Mouse (Mus musculus) C2C12 (cell line): Measurements from ENCODE around the gene Arl8b. TPM values are rescaled to one million over a fixed set of nuclear protein-coding genes. Genes with fewer than 3 reads are reported as not detected.

Experiments
- H3K27me3 ChIP-seq: one replicate; pipeline ENCODE4 v1.6.1; 2011; ENCODE audit not compliant: control insufficient read depth, insufficient read depth, insufficient read length
- H3K36me3 ChIP-seq: one replicate; pipeline ENCODE4 v1.6.1; 2011; ENCODE audit not compliant: control insufficient read depth, insufficient read depth
- H3K4me3 ChIP-seq: one replicate; pipeline ENCODE4 v1.5.1; 2011; ENCODE audit warnings: mild to moderate bottlenecking, control low read depth; ENCODE audit not compliant: poor library complexity, insufficient read depth, severe bottlenecking
- H3K79me2 ChIP-seq: one replicate; pipeline ENCODE4 v1.6.1; 2011; ENCODE audit not compliant: control insufficient read depth, insufficient read depth
- H3K79me3 ChIP-seq: one replicate; pipeline ENCODE4 v1.6.1; 2011; ENCODE audit warnings: low read depth, control low read depth
- H3ac ChIP-seq: one replicate; pipeline ENCODE3; 2011; ENCODE audit warnings: low read depth; ENCODE audit not compliant: control insufficient read depth, insufficient read length
- CEBPB ChIP-seq: IDR thresholded peaks from one replicate; pipeline ENCODE4 v1.6.1; 2011; ENCODE audit warnings: low read depth, mild to moderate bottlenecking, control low read depth, moderate library complexity
- CTCF ChIP-seq: IDR thresholded peaks from one replicate; pipeline ENCODE4 v1.5.1; 2011; ENCODE audit not compliant: control insufficient read depth, insufficient read depth, insufficient read length
- FOSL1 ChIP-seq: IDR thresholded peaks from one replicate; pipeline ENCODE4 v1.8.0; 2011; ENCODE audit warnings: mild to moderate bottlenecking, low read length; ENCODE audit not compliant: poor library complexity, insufficient read depth, severe bottlenecking
- MAX ChIP-seq: IDR thresholded peaks from one replicate; pipeline ENCODE4 v1.6.1; 2011; ENCODE audit warnings: mild to moderate bottlenecking, control low read depth
- MYOD1 ChIP-seq: IDR thresholded peaks from one replicate; pipeline ENCODE4 v1.6.1; 2011; ENCODE audit warnings: low read depth; ENCODE audit not compliant: control insufficient read depth, insufficient read length
- MYOG ChIP-seq: IDR thresholded peaks from one replicate; pipeline ENCODE4 v1.6.1; 2011; ENCODE audit not compliant: control insufficient read depth, insufficient read length; ENCODE audit errors: extremely low read depth
- USF1 ChIP-seq: IDR thresholded peaks from one replicate; pipeline ENCODE4 v1.6.1; 2011; ENCODE audit warnings: low read depth, mild to moderate bottlenecking, control low read depth, moderate library complexity
- polyA plus RNA-seq: library from polyadenylated mRNA; unstranded; fragments of >200 nt; fragmentation: generic; extraction: Trizol; gene quantifications from one replicate; pipeline ENCODE4 v1.2.1, GENCODE M21; 2012; ENCODE audit warnings: missing spikeins

Gene Arl8b
- polyA plus RNA-seq, 1 experiment, result 22.1 TPM

DNA sequence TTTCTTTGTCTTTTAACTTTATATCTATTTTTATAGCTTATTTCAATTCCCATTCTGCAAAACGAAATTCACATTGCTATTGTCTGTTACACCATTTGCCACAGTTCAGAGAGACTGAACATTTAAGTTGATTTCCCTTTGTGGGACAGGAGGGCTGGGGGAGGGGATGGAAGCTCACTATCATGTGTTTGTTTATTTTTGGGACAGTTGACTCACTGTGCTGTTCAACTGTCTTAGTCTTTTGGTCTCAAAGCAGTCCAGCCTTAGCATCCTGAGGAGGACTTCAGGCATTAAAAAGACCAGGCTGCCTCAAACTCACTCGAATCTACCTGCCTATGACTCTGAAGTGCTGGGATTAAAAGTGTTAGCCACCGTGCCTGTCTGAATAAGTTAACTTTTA lies 43.2 kb downstream of the Arl8b start:
- H3K79me3 ChIP-seq, result peaks cover 6% of the 10 kb centered on the region
- H3K4me3 ChIP-seq, result no peak overlapping the region
- no peak overlapping the region for H3ac ChIP-seq
- H3K36me3 ChIP-seq, result peaks cover 23% of the 10 kb centered on the region
- H3K79me2 ChIP-seq, result peaks cover 13% of the 10 kb centered on the region
- no peaks in the 10 kb centered on the region for H3K27me3 ChIP-seq
- TF ChIP-seq CTCF (no peak), FOSL1 (no peak), MAX (no peak), MYOD1 (no peak), MYOG (no peak), USF1 (no peak), CEBPB (no peak)

DNA sequence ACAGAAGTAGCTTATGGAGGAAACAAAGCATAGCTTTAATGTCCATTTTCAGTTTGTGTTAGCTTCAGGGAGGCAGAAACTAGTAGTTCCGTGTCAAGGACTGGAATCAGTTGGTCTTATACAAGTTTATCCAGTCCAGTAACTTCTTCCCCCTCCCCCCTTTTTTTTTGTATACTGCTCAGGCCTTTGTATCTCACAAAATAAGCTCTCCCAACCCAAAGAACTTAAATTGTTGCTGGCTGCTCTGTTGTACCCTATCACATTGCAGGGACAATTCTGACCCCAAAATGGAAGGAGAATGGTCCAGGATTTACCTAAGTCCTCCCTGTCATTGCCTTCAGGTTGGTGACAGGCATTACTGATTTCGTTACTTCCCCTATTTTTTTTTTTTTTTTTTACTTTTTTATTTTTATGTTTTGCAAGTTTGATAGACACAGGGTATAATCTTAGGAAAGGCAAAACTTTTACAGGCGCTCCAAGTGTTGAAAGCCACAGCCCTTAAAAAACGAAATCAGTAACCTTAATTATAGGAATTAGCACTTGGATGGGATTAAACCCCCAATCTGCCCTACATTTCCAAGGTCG lies 44.5 kb downstream of the Arl8b start:
- peaks cover 26% of the 10 kb centered on the region for H3K79me2 ChIP-seq
- no peaks in the 10 kb centered on the region for H3K27me3 ChIP-seq
- peaks cover 6% of the 10 kb centered on the region for H3K79me3 ChIP-seq
- H3K4me3 ChIP-seq, result peak overlapping the region; percentile 38
- no peak for TF ChIP-seq CEBPB
- TF ChIP-seq FOSL1, result no peak
- peaks cover 11% of the 10 kb centered on the region for H3K36me3 ChIP-seq
- peak overlapping the region; percentile 18 for H3ac ChIP-seq

- Histone ChIP-seq H3K4me3 (peak within 1 kb of the TSS; percentile 65), H3K79me3 (peaks cover 8% of the 10 kb centered on the region), H3K79me2 (peaks cover 35% of the 10 kb centered on the region), H3K27me3 (no peaks in the 10 kb centered on the region), H3ac (peak within 1 kb of the TSS; percentile 78), H3K36me3 (peaks cover 4% of the 10 kb centered on the region)
- no peak for TF ChIP-seq CTCF
- no peak for TF ChIP-seq MYOG
- TF ChIP-seq MAX, result no peak
- no peak for TF ChIP-seq MYOD1
- TF ChIP-seq CEBPB, result no peak
- TF ChIP-seq USF1, result no peak
- no peak for TF ChIP-seq FOSL1
Observed at GRCm38 (mm10) chr6:108828234-108828868, 45.5 kb downstream of the Arl8b start, which contains the start of gene Edem1. Gene Edem1, plus strand, starts transcription at chr6:108828641.

- Histone ChIP-seq H3K79me3 (peaks cover 11% of the 10 kb centered on the region), H3K79me2 (peaks cover 41% of the 10 kb centered on the region), H3K27me3 (no peaks in the 10 kb centered on the region), H3K4me3 (peak overlapping the region; percentile 65), H3K36me3 (no peaks in the 10 kb centered on the region), H3ac (peak overlapping the region; percentile 78)
- no peak for TF ChIP-seq CEBPB
- TF ChIP-seq FOSL1, result no peak
- no peak for TF ChIP-seq MYOD1
- TF ChIP-seq MYOG, result no peak
- no peak for TF ChIP-seq USF1
- no peak for TF ChIP-seq MAX
- no peak for TF ChIP-seq CTCF
Observed at GRCm38 (mm10) chr6:108828872-108829271, 46.0 kb downstream of the Arl8b start.

DNA sequence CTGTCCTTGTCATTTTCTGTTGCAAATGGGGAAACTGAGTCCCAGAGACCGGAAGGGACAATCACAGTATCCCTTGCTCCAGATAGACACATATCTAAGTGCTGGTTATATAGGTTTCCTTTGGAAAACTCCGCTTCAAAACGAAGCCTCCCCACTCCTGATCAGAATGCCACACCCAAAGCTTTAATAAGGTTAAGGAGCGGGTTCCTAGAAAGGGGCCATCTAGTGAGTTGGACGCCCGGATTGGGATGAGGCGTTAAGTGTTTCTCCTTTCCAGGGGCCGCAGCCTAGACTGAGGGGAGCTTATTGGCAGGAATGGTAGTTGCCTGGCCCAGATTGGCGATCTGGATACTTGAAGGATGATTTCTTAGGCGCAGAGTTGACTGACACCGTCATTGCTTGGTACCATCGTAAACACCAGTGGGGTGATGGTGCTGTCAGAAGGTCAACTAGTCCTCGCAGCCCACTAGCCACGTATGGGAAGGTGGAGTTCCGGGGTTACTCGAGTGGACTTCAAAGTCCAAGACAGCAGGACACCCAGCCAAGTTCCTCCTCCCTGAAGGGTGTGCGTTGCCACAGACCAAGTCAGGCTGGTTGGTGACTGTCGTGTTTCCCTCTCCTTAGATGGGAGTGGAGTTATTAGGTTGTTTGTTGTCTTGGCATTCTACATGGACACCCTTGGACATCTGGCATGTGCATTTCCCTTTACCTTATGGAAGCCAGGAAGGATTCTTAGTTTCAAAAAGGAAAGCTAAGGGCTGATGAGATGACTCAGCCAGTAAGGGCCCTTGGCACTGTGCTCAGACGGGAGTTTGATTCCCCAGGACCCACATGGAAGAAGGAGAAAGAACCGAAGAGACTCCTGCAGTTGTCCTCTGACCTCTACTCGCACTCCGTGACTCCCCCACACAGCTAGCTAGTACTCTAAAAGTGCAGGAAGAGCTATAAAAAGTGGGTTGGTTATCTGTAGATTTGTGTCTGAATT lies 46.8 kb downstream of the Arl8b start:
- peak overlapping the region; percentile 78 for H3ac ChIP-seq
- peaks cover 14% of the 10 kb centered on the region for H3K79me3 ChIP-seq
- peaks cover 48% of the 10 kb centered on the region for H3K79me2 ChIP-seq
- H3K36me3 ChIP-seq, result no peaks in the 10 kb centered on the region
- H3K27me3 ChIP-seq, result no peaks in the 10 kb centered on the region
- peak overlapping the region; percentile 65 for H3K4me3 ChIP-seq
- no peak for TF ChIP-seq FOSL1
- TF ChIP-seq CTCF, result no peak
- no peak for TF ChIP-seq CEBPB
- no peak for TF ChIP-seq MYOD1
- no peak for TF ChIP-seq MYOG
- TF ChIP-seq USF1, result no peak
- no peak for TF ChIP-seq MAX
